Mouse (Mus musculus): Measurements from ENCODE around the gene Naa60.

- TF ChIP-seq MYOG (IDR thresholded peaks at IDR 0.05; ENCODE audit: control insufficient read depth in 1 of 3, insufficient read depth in 1 of 3, insufficient read length in 2 of 3, low read depth in 2 of 3) (no peak), POLR2AphosphoS2 (IDR thresholded peaks at IDR 0.05; ENCODE audit: insufficient read length, low read depth) (no peak), USF1 (IDR thresholded peaks at IDR 0.05; ENCODE audit: low read depth) (no peak), POLR2A (IDR thresholded peaks at IDR 0.05; ENCODE audit: insufficient read length, low read depth) (no peak), E2F4 (IDR thresholded peaks at IDR 0.05; ENCODE audit: insufficient read depth) (no peak), MAX (IDR thresholded peaks at IDR 0.05; ENCODE audit: low read depth) (no peak), TCF12 (IDR thresholded peaks at IDR 0.05; ENCODE audit: insufficient read depth, poor library complexity, severe bottlenecking) (no peak), SRF (IDR thresholded peaks at IDR 0.05; ENCODE audit: control insufficient read depth, insufficient read length, low read depth) (no peak), MYOD1 (IDR thresholded peaks at IDR 0.05; ENCODE audit: control insufficient read depth in 1 of 3, insufficient read length in 2 of 3, low read depth in 2 of 3) (no peak), CEBPB (IDR thresholded peaks at IDR 0.05; ENCODE audit: insufficient read depth, poor library complexity, severe bottlenecking) (no peak), TCF3 (IDR thresholded peaks at IDR 0.05; ENCODE audit: insufficient read length, low read depth) (no peak)
Measured at GRCm38 (mm10) chr16:3923966-3924365, 51.8 kb downstream of the Naa60 start.
